Mouse (Mus musculus) ES-Bruce4 (cell line): ENCODE data around the gene Slc25a22.

Source experiments
- CTCF ChIP-seq: IDR thresholded peaks from one replicate; pipeline ENCODE4 v1.8.1; 2011; ENCODE audit warnings: low read depth, low read length
- EP300 ChIP-seq: IDR thresholded peaks from 2 replicates; pipeline ENCODE4 v1.6.1; 2011; ENCODE audit warnings: low read depth, low read length; ENCODE audit not compliant: insufficient read depth
- POLR2A ChIP-seq: IDR thresholded peaks from one replicate; pipeline ENCODE4 v1.8.1; 2011; ENCODE audit warnings: low read length; ENCODE audit not compliant: insufficient read depth

DNA sequence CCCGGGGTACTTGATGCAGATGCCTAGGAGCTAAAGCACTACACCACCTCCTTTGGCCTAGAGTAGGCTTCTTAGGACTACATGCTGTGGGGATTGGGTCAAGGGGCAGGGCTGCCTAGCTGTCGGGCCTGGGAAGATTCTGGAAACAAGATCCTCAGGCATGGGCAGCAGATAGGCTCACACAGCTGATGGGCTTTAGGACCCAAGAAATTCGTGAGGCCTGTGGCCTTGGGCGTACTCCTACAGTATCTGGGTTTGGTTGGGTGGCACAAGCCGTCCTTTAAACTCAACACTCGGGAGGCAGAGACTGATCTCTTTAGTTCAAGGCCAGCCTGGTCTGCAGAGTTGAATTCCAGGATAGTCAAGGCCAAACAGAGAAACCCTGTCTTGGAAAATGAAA lies 34.5 kb upstream of the Slc25a22 start:
- TF ChIP-seq EP300 (no peak), POLR2A (no peak), CTCF (no peak)
